Mouse (Mus musculus): ENCODE measurements around the gene Tufm.
"Not testable (repeated sequence)": the region's sequence is repeated elsewhere in the genome, so short reads cannot be mapped to it uniquely, and the experiment has no call there.

Tufm gene

DNA sequence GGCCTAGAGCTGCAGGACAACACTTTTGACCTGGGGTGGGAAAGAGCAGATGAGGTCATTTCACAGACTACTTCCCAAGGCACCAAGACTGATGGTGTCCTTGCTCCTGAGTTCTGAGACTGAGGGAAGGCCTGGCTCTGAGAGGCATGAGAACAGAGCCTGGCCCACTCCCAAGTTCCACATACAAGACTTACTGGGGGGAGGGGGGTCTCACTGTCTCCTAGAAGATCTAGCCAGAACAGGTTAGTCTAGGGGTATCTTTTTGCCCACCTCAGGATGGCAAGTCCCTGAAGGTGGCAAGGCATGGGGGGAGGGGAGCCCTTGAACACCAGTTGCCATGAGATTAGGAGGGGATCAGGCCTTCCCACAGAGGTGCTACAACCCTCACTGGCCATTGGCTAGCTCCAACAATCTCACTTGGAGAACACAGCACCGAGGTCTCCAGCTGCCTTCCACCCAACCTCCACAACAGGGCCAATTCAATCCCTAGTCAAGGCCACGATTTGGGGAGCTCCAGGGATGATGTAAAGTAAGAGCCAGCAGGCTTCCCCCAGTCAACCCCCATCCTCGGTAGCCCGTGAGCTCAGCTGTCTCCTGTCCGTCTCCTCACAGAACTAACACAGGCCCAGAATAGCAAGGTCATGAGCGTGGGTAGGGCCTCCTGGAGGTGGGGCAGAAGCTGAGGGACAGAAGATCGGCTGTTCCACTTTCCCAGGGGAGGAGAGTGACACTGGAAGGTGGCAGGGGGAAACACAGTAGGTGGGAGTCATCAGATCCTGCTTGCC, 21.7 kb upstream of the Tufm start:
- no peak for DNase-seq (ENCODE audit: low spot score)

- DNase-seq (ENCODE audit: low spot score), result no peak
Observed at GRCm38 (mm10) chr7:126466116-126466515, 21.0 kb upstream of the Tufm start.

DNA sequence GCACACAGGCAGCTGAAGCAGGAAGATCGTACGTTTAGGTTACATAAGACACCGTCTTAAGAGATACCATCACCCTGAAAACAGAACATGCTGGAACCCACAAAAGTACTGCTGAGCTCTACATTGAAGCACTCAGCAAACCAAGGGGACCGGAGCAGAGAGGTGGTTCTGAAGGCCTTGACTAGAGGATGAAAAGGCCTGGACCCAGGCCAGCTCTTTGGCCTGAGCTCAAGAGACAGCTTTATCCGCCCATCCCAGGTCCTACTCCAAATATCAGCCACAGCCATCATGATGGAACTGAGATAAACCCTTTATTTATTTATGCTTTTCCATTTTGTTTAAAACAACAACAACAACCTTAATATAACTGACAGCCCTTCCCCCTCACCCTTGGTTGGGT, 20.5 kb upstream of the Tufm start:
- DNase-seq (ENCODE audit: low spot score), result no peak

GRCm38 (mm10) chr7:126467271-126467670, 19.9 kb upstream of the Tufm start:
- no peak for DNase-seq (ENCODE audit: low spot score)

GRCm38 (mm10) chr7:126467834-126468627, 19.1 kb upstream of the Tufm start:
- DNase-seq (ENCODE audit: low spot score), result no peak

DNA sequence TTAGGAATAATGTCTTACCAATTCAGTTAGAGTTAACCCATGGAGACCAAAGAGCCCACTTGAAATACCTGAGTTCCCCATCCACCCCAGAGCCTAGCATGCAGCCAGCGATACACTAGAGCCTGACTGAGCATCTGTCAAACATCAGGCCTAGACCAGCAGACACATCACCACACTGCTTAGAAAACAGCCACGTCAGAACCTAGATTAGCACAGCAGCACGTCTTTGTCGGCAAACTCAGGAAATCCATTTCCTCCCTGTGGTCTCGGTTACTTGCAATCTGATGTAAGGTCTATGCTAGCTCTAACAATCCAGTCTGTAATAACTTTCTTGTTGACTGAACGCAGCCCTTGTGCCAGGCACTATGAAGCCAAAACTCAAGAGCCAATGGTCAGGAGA, 17.1 kb upstream of the Tufm start:
- DNase-seq (ENCODE audit: low spot score), result no peak

DNA sequence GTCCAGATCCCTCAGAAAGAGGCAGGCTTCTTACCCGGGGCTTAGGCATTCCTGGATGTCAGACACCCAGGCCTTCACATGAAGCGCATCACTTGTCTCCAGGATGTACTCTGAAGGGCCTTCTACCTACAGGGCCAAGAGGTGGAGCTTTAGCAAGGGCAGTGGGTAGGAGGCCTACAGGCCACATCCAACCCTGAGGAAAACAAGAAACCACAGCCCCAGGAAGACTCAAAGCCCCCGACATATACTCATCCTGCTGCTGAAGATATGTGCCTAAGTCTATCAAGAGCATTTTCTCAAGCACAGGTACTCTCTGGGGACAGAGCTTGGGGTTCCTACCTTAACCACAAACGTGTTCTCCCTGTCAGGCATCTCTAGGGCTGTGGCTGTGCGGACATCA, 15.8 kb upstream of the Tufm start:
- DNase-seq (ENCODE audit: low spot score), result no peak

DNA sequence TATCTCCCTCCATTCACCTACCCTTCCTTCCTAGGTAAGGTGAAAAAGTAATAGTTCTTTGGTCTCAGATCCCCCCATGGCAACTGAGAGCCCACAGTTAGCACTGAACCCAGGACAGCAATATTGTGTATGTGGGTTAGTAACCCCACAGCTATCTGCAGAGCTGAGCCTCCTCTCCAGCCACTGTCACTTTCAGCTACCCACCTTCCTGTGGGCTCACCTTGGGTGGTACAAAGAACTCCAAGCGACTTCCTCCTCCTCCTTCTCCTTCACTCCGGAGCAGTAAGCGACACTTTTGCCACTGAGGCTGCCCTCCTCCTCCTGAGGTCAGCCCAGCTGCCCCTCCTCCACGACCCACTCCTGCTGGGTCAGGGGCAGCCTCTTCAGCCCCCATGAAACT, 15.3 kb upstream of the Tufm start:
- no peak for DNase-seq (ENCODE audit: low spot score)

DNA sequence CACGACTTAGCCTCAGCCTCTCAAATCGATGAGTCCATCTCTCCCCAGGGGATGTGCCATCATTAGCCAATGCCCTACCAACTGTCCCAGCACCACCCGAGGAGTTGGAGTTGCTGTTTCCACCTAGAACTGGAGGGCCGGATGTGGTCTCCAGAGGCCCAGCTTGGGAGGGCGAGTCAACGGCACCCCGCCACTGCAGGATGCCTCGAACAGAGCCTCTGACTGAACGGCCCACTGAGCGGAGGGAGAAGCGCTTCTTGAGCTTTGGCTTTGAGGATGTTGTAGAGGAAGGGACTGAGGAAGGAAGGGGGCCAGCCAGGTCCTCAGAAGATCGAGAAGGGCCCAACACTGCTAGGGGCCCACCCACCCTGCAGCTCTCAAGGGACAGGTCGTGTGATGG, 14.9 kb upstream of the Tufm start:
- DNase-seq (ENCODE audit: low spot score), result no peak

DNA sequence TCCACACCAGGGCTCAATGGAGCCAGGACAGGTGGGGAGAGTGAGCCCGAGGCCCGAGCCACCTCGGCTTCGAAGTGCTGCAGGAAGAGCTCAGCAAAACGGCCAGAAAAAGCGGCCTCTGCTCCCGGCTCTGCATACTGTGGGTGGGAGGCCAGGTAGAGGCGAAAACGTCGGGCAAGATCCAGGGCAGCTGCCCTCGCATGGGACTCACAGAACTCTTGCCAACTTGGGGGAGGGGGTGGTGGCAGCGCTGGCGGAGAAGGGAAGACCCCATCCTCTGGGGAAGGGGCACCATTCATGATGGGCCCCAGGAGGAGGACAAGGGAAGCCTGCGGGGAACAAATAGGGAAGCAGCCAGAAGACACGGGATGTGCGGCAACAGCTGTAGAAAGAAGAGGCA, 14.4 kb upstream of the Tufm start:
- no peak for DNase-seq (ENCODE audit: low spot score)

DNA sequence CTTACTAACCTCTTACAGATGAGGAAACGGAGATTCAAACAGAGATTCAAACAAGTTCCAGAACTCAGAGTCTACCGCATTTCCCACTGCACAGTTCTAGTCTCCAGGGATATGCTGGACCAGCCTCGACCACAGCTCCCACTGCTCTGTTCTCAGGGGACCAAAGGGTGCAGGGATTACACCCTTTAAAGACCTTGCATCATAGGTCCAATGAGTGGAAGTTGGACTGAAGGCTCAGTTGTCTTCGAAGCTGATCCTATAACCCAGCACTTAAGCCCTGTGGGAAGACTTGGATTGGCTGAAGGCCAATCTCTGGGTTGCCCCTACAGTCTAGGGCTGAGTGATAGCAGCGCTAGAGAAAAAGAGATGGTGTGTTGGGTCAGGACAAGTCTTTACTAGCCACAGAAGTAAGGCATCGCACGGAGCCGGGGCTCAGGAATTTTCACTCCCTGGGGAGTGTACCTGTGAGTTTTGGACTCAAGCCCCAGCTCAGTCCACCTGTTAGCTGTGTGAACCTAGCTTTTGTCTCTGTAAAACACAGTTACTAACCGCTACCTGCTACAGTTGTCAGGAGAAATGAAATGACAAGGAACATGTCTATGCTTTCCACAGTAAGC, 13.6 kb upstream of the Tufm start:
- DNase-seq (ENCODE audit: low spot score), result no peak

DNA sequence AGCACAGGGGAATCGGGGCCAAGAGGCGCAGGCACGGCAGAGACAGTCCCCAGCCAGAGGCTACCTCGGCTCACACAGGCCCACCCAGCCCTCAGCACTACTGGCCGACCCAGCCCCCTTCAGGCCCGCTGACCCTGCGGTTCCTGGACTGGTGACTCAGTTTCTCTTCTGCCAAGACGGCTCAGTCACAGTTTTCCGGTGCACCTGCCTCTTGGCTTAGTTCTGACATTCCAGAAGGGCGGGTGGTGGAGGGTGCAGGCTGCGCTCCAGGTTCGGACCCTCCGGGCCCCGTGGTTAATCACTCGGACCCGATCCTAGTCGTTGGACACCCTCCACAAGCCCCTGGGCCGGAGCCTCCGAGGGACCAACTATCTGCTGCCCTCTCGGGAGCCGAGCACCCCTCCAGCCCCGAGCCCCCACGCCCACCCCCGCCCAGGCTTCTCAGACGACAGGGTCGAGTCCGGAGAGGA, 12.6 kb upstream of the Tufm start:
- DNase-seq (ENCODE audit: low spot score), result no peak

DNA sequence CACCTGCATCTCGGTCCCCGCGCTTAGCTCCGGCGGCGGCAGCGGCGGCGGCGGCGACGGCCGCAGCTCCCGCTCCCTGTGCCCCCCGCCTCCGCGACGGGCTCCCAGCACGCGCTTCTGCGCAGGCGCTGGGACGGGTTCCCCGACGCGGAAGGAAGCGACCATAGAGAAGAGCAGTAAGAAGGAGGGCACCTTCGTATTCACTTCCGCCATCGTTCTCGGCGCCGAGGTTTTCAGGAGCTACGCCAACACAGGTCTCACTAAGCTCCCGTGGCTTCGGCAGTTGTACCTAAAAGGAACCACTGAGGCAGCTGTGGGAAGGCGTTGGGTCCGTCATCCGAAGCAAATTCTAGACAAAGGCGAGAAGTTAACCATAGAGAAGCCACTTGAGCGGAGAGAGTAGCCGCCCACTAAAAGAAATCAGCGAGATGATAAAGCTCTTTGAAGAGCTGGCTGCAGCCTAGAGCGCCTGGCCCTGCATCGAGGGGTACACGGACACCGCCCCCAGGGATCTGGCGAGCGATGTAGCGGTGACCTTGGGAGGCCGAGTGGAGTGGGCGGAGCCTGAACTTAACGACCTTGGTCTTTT, 12.1 kb upstream of the Tufm start, which contains the start of gene Sh2b1:
Gene Sh2b1, minus strand, starts transcription at position 432 of the 589 bp plus-strand sequence.
- DNase-seq (ENCODE audit: low spot score), result peak; percentile 85

GRCm38 (mm10) chr7:126481699-126482098, 5.5 kb upstream of the Tufm start:
- DNase-seq (ENCODE audit: low spot score), result no peak

DNA sequence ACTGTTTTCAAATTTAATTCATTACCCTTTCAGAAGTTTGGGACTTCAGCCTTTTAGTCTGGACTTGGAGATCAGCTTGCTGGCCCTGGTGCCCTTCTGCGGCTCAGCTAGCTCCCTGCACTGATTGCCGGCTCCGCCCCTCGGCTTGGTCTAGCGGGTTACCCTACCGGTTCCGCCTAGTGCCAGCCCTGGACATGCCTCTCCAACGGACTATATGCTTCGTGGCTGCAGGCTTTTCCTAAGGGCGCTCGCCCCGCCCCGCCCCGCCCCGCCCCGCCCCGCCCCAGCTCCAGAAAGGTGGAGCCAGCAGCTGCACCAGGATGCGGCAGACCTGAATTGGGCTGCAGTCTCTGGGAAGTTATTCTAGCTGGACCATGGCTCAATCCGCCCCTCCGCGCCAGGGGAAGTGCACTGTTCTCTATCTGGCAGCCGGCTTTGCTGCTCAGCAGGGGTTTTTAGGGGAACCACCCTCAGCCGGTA, 4.7 kb upstream of the Tufm start:
- DNase-seq (ENCODE audit: low spot score), result no peak

DNA sequence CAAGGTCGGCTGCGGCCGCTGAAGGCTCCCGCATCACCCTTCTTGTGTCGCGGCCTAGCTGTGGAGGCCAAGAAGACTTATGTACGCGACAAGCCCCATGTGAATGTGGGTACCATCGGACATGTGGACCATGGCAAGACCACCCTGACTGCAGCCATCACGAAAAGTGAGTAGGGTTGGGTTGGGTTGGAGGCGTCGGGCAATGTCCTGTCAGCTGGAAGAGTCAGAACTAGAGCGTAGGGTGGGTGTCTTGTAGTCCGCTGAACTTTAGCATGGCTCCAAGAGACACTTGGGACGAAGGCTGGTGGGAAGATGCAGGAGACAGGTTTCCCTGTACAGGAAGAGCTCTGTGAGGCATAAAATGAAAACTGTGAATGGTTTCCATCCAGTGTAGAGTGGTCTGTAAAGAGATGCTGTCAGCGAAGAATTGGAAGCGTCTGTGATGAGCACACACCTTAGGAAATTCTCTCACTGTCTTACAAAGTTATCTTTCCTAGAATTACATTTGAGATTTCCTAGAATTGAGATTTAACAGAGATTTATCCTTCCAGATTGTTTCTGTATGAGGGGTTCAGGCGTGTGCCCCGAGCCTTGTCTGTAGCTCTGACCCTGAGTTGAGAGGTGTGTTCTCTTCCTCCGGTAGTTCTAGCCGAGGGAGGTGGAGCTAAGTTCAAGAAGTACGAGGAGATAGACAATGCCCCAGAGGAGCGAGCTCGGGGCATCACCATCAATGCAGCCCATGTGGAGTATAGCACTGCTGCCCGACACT, 640 bp downstream of the Tufm start:
- DNase-seq (ENCODE audit: low spot score), result not testable (repeated sequence)

- no peak for DNase-seq (ENCODE audit: low spot score)
Observed at GRCm38 (mm10) chr7:126491005-126491404, 3.8 kb downstream of the Tufm start.

- no peak for DNase-seq (ENCODE audit: low spot score)
Observed at GRCm38 (mm10) chr7:126491973-126492372, 4.8 kb downstream of the Tufm start.

- DNase-seq (ENCODE audit: low spot score), result no peak
Observed at GRCm38 (mm10) chr7:126494120-126494519, 7.0 kb downstream of the Tufm start.

DNA sequence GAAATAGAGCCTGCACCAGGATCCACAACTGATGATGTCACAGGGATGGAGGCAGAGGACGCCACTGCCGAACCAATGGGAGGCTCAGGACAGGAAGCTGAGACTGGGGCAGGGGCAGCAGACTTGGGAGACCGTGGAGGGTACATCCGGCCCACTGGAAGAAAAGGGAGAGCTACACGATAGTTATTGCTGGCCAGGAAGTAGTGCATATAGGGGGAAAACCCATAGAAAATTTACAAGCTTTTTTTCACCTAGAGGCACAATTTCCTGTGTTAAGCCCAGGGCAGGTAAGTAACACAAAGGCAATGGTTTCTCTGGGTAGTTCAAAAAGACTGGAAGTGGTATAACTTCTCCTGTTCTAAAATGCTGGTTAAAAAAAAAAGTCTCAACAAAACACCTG, 9.3 kb downstream of the Tufm start:
- no peak for DNase-seq (ENCODE audit: low spot score)

DNA sequence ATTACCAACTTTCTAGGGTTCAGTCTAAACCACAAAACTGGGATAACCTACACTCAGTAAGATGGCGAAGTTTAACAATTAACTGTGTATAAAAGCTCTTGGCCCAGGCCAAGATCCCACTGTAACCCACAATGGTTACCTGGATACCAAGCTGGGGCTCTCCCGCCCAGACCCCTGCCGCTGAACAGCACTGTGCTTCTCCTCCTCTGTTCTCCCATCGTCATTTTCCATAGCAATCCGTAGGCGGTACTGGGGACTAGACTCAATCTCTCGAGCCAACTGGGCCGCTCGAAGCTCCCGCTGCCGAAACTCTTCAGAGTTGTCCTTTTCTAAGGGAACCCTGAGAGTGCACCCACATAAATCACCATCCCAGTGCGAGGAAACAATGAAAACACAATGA, 10.8 kb downstream of the Tufm start:
- DNase-seq (ENCODE audit: low spot score), result no peak

DNA sequence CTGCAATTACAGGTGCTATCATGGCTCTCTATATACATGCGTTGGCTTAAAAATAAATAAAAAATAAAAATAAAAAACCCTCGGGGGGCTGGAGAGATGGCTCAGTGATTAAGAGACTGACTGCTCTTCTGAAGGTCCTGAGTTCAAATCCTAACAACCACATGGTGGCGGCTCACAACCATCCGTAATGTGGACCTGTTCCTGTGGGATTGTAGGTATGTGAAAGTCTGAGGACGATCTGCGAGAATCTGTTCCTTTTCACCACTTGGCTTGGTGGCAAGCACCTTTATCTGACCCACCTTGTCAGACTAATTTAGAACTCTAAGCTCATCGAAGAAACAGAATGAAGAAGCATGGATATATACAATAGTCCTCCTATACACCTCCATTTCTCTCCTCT, 12.3 kb downstream of the Tufm start:
- no peak for DNase-seq (ENCODE audit: low spot score)

All from left cerebral cortex, adult 11 months (tissue).